Mouse (Mus musculus) CD4-positive naive resting alpha-beta T cell, adult 76 days (primary cell): ENCODE results near the gene Spata3. TPM values are rescaled to one million over a fixed set of nuclear protein-coding genes. Genes with fewer than 3 reads are reported as not detected.

Experiments used
- total RNA-seq: library from RNA; stranded (reverse); gene quantifications from one replicate; pipeline ENCODE4 v1.2.4, GENCODE M21; 2023

Spata3 gene
- total RNA-seq, result not detected

GRCm38 (mm10) chr1:86016516-86016915 lies at the start of gene Spata3:
Gene Spata3, plus strand, starts transcription at chr1:86016816.

GRCm38 (mm10) chr1:86045848-86046805 lies 29.5 kb downstream of the Spata3 start, which contains the start of gene 2810459M11Rik:
Gene 2810459M11Rik, plus strand, starts transcription at chr1:86045863.

GRCm38 (mm10) chr1:86064271-86064991 lies 47.8 kb downstream of the Spata3 start, which contains the start of gene Psmd1:
Gene Psmd1, plus strand, starts transcription at chr1:86064387.

Other genes starting within 250 kb of the Spata3 start
- 28.7 TPM for gene A630001G21Rik, start 238.2 kb upstream of the Spata3 start, total RNA-seq
- gene Cab39, start 223.4 kb upstream of the Spata3 start, total RNA-seq, result 132 TPM
- gene Itm2c, start 122.5 kb upstream of the Spata3 start, total RNA-seq, result 67.8 TPM
- 0.73 TPM for gene 4933407L21Rik, start 88.3 kb upstream of the Spata3 start, total RNA-seq
- 0.53 TPM for gene Gpr55, start 55.8 kb upstream of the Spata3 start, total RNA-seq
- gene 2810459M11Rik, start 29.0 kb downstream of the Spata3 start, total RNA-seq, result 0.38 TPM
- gene Psmd1, start 47.6 kb downstream of the Spata3 start, total RNA-seq, result 46.4 TPM
- gene Htr2b, start 95.2 kb downstream of the Spata3 start, total RNA-seq, result not detected
- not detected for gene Gm21972, start 116.8 kb downstream of the Spata3 start, total RNA-seq
- 7.8 TPM for gene Armc9, start 138.0 kb downstream of the Spata3 start, total RNA-seq